Mouse (Mus musculus) intestine, embryonic 15.5 days (tissue): ENCODE measurements around the gene Btbd8. TPM values are rescaled to one million over a fixed set of nuclear protein-coding genes. Genes with fewer than 3 reads are reported as not detected.

Experiments used
- ATAC-seq: fragments of 200-750 bp; cut with Nextera tagmentation; 2 replicates; pipeline ENCODE4 v1.8.0; 2017; ENCODE audit warnings: moderate TSS enrichment, moderate library complexity
- H3K27ac ChIP-seq: fragments of 300-500 bp; sonication (generic); 2 replicates; pipeline ENCODE4 v1.5.1; 2015; ENCODE audit warnings: mild to moderate bottlenecking, inconsistent platforms
- H3K27me3 ChIP-seq: fragments of 300-500 bp; sonication (generic); replicated peaks from 2 replicates; pipeline ENCODE4 v1.6.1; 2015; ENCODE audit warnings: inconsistent platforms
- H3K36me3 ChIP-seq: fragments of 300-500 bp; sonication (generic); 2 replicates; pipeline ENCODE4 v1.6.1; 2015; ENCODE audit warnings: inconsistent platforms
- H3K4me1 ChIP-seq: fragments of 300-500 bp; sonication (generic); replicated peaks from 2 replicates; pipeline ENCODE4 v1.6.1; 2015; ENCODE audit warnings: inconsistent platforms
- H3K4me2 ChIP-seq: fragments of 300-500 bp; sonication (generic); replicated peaks from 2 replicates; pipeline ENCODE4 v1.6.1; 2015; ENCODE audit warnings: mild to moderate bottlenecking, inconsistent platforms
- H3K4me3 ChIP-seq: fragments of 300-500 bp; sonication (generic); replicated peaks from 2 replicates; pipeline ENCODE4 v1.5.1; 2015; ENCODE audit warnings: inconsistent platforms
- H3K9ac ChIP-seq: fragments of 300-500 bp; sonication (generic); 2 replicates; pipeline ENCODE4 v1.6.1; 2015; ENCODE audit warnings: inconsistent platforms
- H3K9me3 ChIP-seq: fragments of 300-500 bp; sonication (generic); 2 replicates; pipeline ENCODE4 v1.6.1; 2016; ENCODE audit warnings: inconsistent platforms
- WGBS: fragments of 180-500 bp; shearing (Covaris S2); methylation state at CpG from one replicate; pipeline ENCODE4 v1.1.7; 2015; 5-methylcytosine and 5-hydroxymethylcytosine counted together
- polyA plus RNA-seq: library from polyadenylated mRNA; unstranded; fragments of >200 nt; fragmentation: Nextera tagmentation; extraction: Ambion mirVana; gene quantifications from 2 replicates; pipeline ENCODE4 v1.2.1, GENCODE M21; 2015

The Btbd8 gene
- 4.0 and 4.1 TPM in 2 replicates for polyA plus RNA-seq

GRCm38 (mm10) chr5:107437464-107438281 is at the start of gene Btbd8:
TSS of gene Btbd8 (plus strand) at chr5:107437997.
- H3K27ac ChIP-seq, result peak within 1 kb of the TSS; percentile 90
- WGBS, result under 1% methylated on average over 51 of the region's 51 CpGs
- peak within 1 kb of the TSS; percentile 74 for H3K4me2 ChIP-seq
- H3K36me3 ChIP-seq, result no peaks in the 10 kb centered on the region
- peak within 1 kb of the TSS; percentile 99 for H3K4me3 ChIP-seq
- H3K9ac ChIP-seq, result peak within 1 kb of the TSS; percentile 99
- peak; percentile 98 for ATAC-seq
- H3K9me3 ChIP-seq, result no peaks in the 10 kb centered on the region
- H3K4me1 ChIP-seq, result 0 out of 2 replicates have a peak, but pooled peaks cover 4% of the 10 kb centered on the region
- no peaks in the 10 kb centered on the region for H3K27me3 ChIP-seq

- Histone ChIP-seq H3K27ac (no peak overlapping the region), H3K4me1 (no peaks in the 10 kb centered on the region), H3K27me3 (no peaks in the 10 kb centered on the region), H3K9ac (no peak overlapping the region), H3K4me3 (no peak overlapping the region), H3K36me3 (no peaks in the 10 kb centered on the region), H3K4me2 (no peak overlapping the region), H3K9me3 (no peaks in the 10 kb centered on the region)
- ATAC-seq, result no peak
- 93% methylated on average over 2 of the region's 2 CpGs for WGBS
These were observed 48.4 kb upstream of the Btbd8 start for GRCm38 (mm10) chr5:107389373-107389772.

GRCm38 (mm10) chr5:107394437-107394836 is 43.4 kb upstream of the Btbd8 start:
- H3K9ac ChIP-seq, result no peak overlapping the region
- no peaks in the 10 kb centered on the region for H3K27me3 ChIP-seq
- H3K9me3 ChIP-seq, result no peaks in the 10 kb centered on the region
- no peaks in the 10 kb centered on the region for H3K4me1 ChIP-seq
- H3K36me3 ChIP-seq, result no peaks in the 10 kb centered on the region
- no peak for ATAC-seq
- H3K27ac ChIP-seq, result no peak overlapping the region
- no peak overlapping the region for H3K4me2 ChIP-seq
- H3K4me3 ChIP-seq, result no peak overlapping the region
- 72% methylated on average over 2 of the region's 2 CpGs for WGBS

GRCm38 (mm10) chr5:107402436-107402835 is 35.4 kb upstream of the Btbd8 start, which contains the start of gene Ephx4:
TSS of gene Ephx4 (plus strand) at chr5:107402736.
- Histone ChIP-seq H3K27me3 (peaks cover 13% of the 10 kb centered on the region), H3K9ac (peak within 1 kb of the TSS; percentile 46; the same call in 1 of the 2 replicates), H3K27ac (no peak within 1 kb of the TSS), H3K4me1 (no peaks in the 10 kb centered on the region; the same call in 1 of the 2 replicates), H3K4me2 (peak within 1 kb of the TSS; percentile 99), H3K36me3 (no peaks in the 10 kb centered on the region), H3K4me3 (peak within 1 kb of the TSS; percentile 56), H3K9me3 (no peaks in the 10 kb centered on the region)
- no peak for ATAC-seq
- WGBS, result 26% methylated on average over 5 of the region's 5 CpGs

- Histone ChIP-seq H3K27ac (no peak overlapping the region), H3K36me3 (no peaks in the 10 kb centered on the region), H3K27me3 (peaks cover 13% of the 10 kb centered on the region), H3K9ac (peak overlapping the region; percentile 46; the same call in 1 of the 2 replicates), H3K4me2 (peak overlapping the region; percentile 99), H3K4me1 (no peaks in the 10 kb centered on the region; the same call in 1 of the 2 replicates), H3K4me3 (peak overlapping the region; percentile 56), H3K9me3 (no peaks in the 10 kb centered on the region)
- peak; percentile 80 for ATAC-seq
- WGBS, result under 1% methylated on average over 80 of the region's 80 CpGs
These were observed 34.5 kb upstream of the Btbd8 start for GRCm38 (mm10) chr5:107403011-107403946.

- Histone ChIP-seq H3K9me3 (no peaks in the 10 kb centered on the region), H3K4me3 (peak overlapping the region; percentile 56), H3K4me1 (no peaks in the 10 kb centered on the region; the same call in 1 of the 2 replicates), H3K27me3 (peaks cover 13% of the 10 kb centered on the region), H3K4me2 (peak overlapping the region; percentile 99), H3K9ac (peak overlapping the region; percentile 46; the same call in 1 of the 2 replicates), H3K36me3 (no peaks in the 10 kb centered on the region), H3K27ac (no peak overlapping the region)
- WGBS, result 35% methylated on average over 12 of the region's 12 CpGs
- no peak for ATAC-seq
These were observed 33.7 kb upstream of the Btbd8 start for GRCm38 (mm10) chr5:107403947-107404684.

GRCm38 (mm10) chr5:107405361-107405760 is 32.4 kb upstream of the Btbd8 start:
- no peak overlapping the region for H3K4me3 ChIP-seq
- no peak for ATAC-seq
- peaks cover 13% of the 10 kb centered on the region for H3K27me3 ChIP-seq
- H3K9me3 ChIP-seq, result no peaks in the 10 kb centered on the region
- no peak overlapping the region for H3K27ac ChIP-seq
- 86% methylated on average over 4 of the region's 4 CpGs for WGBS
- no peak overlapping the region for H3K9ac ChIP-seq
- H3K4me2 ChIP-seq, result no peak overlapping the region
- H3K4me1 ChIP-seq, result no peaks in the 10 kb centered on the region; the same call in 1 of the 2 replicates
- no peaks in the 10 kb centered on the region for H3K36me3 ChIP-seq

GRCm38 (mm10) chr5:107410305-107410704 is 27.5 kb upstream of the Btbd8 start:
- Histone ChIP-seq H3K4me2 (no peak overlapping the region), H3K4me1 (no peaks in the 10 kb centered on the region), H3K9me3 (no peaks in the 10 kb centered on the region), H3K27ac (no peak overlapping the region), H3K36me3 (no peaks in the 10 kb centered on the region), H3K9ac (no peak overlapping the region), H3K4me3 (no peak overlapping the region), H3K27me3 (no peaks in the 10 kb centered on the region)
- no peak for ATAC-seq
- WGBS, result 76% methylated on average over 1 of the region's 1 CpGs

- Histone ChIP-seq H3K9ac (no peak overlapping the region), H3K27me3 (no peaks in the 10 kb centered on the region), H3K4me3 (no peak overlapping the region), H3K36me3 (no peaks in the 10 kb centered on the region), H3K4me1 (no peaks in the 10 kb centered on the region), H3K9me3 (no peaks in the 10 kb centered on the region), H3K27ac (no peak overlapping the region), H3K4me2 (no peak overlapping the region)
- 56% methylated on average over 4 of the region's 4 CpGs for WGBS
- no peak for ATAC-seq
These were observed 26.5 kb upstream of the Btbd8 start for GRCm38 (mm10) chr5:107411326-107411725.

- Histone ChIP-seq H3K9me3 (no peaks in the 10 kb centered on the region), H3K4me2 (no peak overlapping the region), H3K36me3 (no peaks in the 10 kb centered on the region), H3K4me3 (no peak overlapping the region), H3K27ac (no peak overlapping the region), H3K4me1 (no peaks in the 10 kb centered on the region), H3K27me3 (no peaks in the 10 kb centered on the region), H3K9ac (no peak overlapping the region)
- ATAC-seq, result no peak
- 79% methylated on average over 2 of the region's 2 CpGs for WGBS
These were observed 25.5 kb upstream of the Btbd8 start for GRCm38 (mm10) chr5:107412285-107412684.

GRCm38 (mm10) chr5:107415098-107415497 is 22.7 kb upstream of the Btbd8 start:
- Histone ChIP-seq H3K9me3 (no peaks in the 10 kb centered on the region), H3K4me3 (no peak overlapping the region), H3K9ac (no peak overlapping the region), H3K27ac (no peak overlapping the region), H3K36me3 (no peaks in the 10 kb centered on the region), H3K4me2 (no peak overlapping the region), H3K27me3 (no peaks in the 10 kb centered on the region), H3K4me1 (no peaks in the 10 kb centered on the region)
- WGBS, result 73% methylated on average over 2 of the region's 2 CpGs
- ATAC-seq, result no peak
